Mouse (Mus musculus) hindbrain, embryonic 13.5 days (tissue): ENCODE results near the gene Kcnc4. TPM values are rescaled to one million over a fixed set of nuclear protein-coding genes. Genes with fewer than 3 reads are reported as not detected.

Experiments used
- ATAC-seq: fragments of 200-750 bp; cut with Nextera tagmentation; 2 replicates; pipeline ENCODE4 v1.8.0; 2017; ENCODE audit warnings: moderate TSS enrichment; ENCODE audit not compliant: low FRiP score
- H3K27ac ChIP-seq: fragments of 300-500 bp; sonication (generic); 2 replicates; pipeline ENCODE4 v1.5.1; 2015; ENCODE audit warnings: inconsistent platforms, mild to moderate bottlenecking, moderate library complexity
- H3K27me3 ChIP-seq: fragments of 300-500 bp; sonication (generic); 2 replicates; pipeline ENCODE4 v1.6.1; 2015; ENCODE audit warnings: mild to moderate bottlenecking, inconsistent platforms
- H3K36me3 ChIP-seq: fragments of 300-500 bp; sonication (generic); 2 replicates; pipeline ENCODE4 v1.6.1; 2015; ENCODE audit warnings: mild to moderate bottlenecking, inconsistent platforms
- H3K4me1 ChIP-seq: fragments of 300-500 bp; sonication (generic); replicated peaks from 2 replicates; pipeline ENCODE4 v1.6.1; 2015; ENCODE audit warnings: inconsistent platforms
- H3K4me2 ChIP-seq: fragments of 300-500 bp; sonication (generic); 2 replicates; pipeline ENCODE4 v1.6.1; 2015; ENCODE audit warnings: inconsistent platforms, mild to moderate bottlenecking, moderate library complexity
- H3K4me3 ChIP-seq: fragments of 300-500 bp; sonication (generic); 2 replicates; pipeline ENCODE4 v1.5.1; 2015; ENCODE audit warnings: mild to moderate bottlenecking, inconsistent platforms
- H3K9ac ChIP-seq: fragments of 300-500 bp; sonication (generic); 2 replicates; pipeline ENCODE4 v1.6.1; 2015; ENCODE audit warnings: mild to moderate bottlenecking, inconsistent platforms
- H3K9me3 ChIP-seq: fragments of 300-500 bp; sonication (generic); 2 replicates; pipeline ENCODE4 v1.6.1; 2016; ENCODE audit warnings: inconsistent platforms
- WGBS: fragments of 180-500 bp; shearing (Covaris S2); methylation state at CpG from one replicate; pipeline ENCODE4 v1.1.7; 2015; 5-methylcytosine and 5-hydroxymethylcytosine counted together
- polyA plus RNA-seq: library from polyadenylated mRNA; unstranded; fragments of >200 nt; fragmentation: Nextera tagmentation; extraction: Ambion mirVana; gene quantifications from 2 replicates; pipeline ENCODE4 v1.2.1, GENCODE M21; 2015

The Kcnc4 gene
- 2.1 and 2.3 TPM in 2 replicates for polyA plus RNA-seq

DNA sequence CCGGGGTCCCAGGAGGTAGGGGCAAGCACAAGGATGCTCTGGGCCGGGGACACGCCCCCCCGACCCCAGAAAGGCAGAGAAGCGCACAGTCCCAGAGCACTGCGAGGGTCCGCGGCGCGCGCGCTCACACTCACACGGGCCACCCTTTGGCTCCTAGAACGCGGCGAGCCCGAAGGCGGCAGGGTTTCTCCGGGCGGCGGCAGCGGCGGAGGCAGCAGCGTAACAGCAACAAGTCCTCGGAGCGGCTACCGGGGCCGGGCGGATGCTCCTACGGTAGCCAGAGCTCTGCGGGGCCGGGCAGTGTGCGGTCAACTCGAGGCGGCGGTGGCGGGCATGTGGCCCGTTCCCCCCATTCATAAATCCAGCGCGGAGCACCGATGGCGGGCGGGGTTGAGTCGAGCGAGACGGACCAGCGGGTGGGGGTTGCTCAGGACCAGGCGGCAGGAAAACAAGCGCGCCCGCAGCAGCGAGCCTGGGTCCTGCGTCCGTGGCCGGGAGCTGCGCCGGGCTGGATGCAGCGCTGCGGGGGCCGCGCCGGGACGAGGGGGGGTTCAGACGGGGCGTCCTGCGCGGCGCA, at the start of gene Kcnc4:
TSS of gene Kcnc4 (minus strand) at position 357 of the 577 bp plus-strand sequence.
- Histone ChIP-seq H3K27ac (no peak within 1 kb of the TSS), H3K4me3 (peak within 1 kb of the TSS; percentile 64), H3K9ac (peak within 1 kb of the TSS; percentile 78), H3K9me3 (no peaks in the 10 kb centered on the region), H3K4me1 (peaks cover 28% of the 10 kb centered on the region), H3K36me3 (no peaks in the 10 kb centered on the region), H3K27me3 (peaks cover 99% of the 10 kb centered on the region), H3K4me2 (peak within 1 kb of the TSS; percentile 98)
- ATAC-seq = peak; percentile 21
- under 1% methylated on average over 68 of the region's 68 CpGs for WGBS

GRCm38 (mm10) chr3:107508696-107509095, 49.3 kb upstream of the Kcnc4 start:
- no peaks in the 10 kb centered on the region for H3K9me3 ChIP-seq
- H3K4me1 ChIP-seq = peaks cover 22% of the 10 kb centered on the region
- no peak overlapping the region for H3K4me2 ChIP-seq
- ATAC-seq = no peak
- no peak overlapping the region for H3K9ac ChIP-seq
- 77% methylated on average over 8 of the region's 8 CpGs for WGBS
- peaks cover 13% of the 10 kb centered on the region; the same call in 1 of the 2 replicates for H3K27me3 ChIP-seq
- H3K36me3 ChIP-seq = no peaks in the 10 kb centered on the region
- H3K4me3 ChIP-seq = no peak overlapping the region
- no peak overlapping the region for H3K27ac ChIP-seq

GRCm38 (mm10) chr3:107507966-107508365, 48.6 kb upstream of the Kcnc4 start:
- Histone ChIP-seq H3K9me3 (no peaks in the 10 kb centered on the region), H3K9ac (no peak overlapping the region), H3K4me2 (no peak overlapping the region), H3K27me3 (peaks cover 10% of the 10 kb centered on the region; the same call in 1 of the 2 replicates), H3K4me1 (peaks cover 22% of the 10 kb centered on the region), H3K4me3 (no peak overlapping the region), H3K27ac (no peak overlapping the region), H3K36me3 (no peaks in the 10 kb centered on the region)
- 88% methylated on average over 9 of the region's 9 CpGs for WGBS
- no peak for ATAC-seq

DNA sequence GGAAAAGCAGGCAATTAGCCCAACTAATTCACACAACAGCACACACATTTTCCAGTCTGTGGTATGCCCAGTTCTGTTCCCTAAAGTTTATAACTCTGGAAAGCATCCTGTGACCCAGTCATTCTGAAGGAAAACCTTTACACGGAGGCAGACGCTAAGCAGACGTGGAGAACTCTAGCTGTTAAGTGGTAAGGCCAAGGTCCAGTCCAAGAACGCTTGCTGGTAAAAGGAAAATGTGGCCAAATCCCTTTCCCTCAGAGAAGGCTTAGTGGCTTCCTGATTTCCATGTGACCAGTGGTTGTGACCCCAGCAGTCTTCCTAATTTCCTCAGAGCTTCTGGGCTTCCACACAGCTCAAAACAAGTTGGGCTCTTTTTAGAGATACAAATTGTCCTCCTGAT, 47.2 kb upstream of the Kcnc4 start:
- Histone ChIP-seq H3K27me3 (0 out of 2 replicates have a peak, but pooled peaks cover 7% of the 10 kb centered on the region), H3K9ac (no peak overlapping the region), H3K4me1 (peaks cover 34% of the 10 kb centered on the region), H3K36me3 (no peaks in the 10 kb centered on the region), H3K27ac (no peak overlapping the region), H3K9me3 (no peaks in the 10 kb centered on the region), H3K4me3 (no peak overlapping the region), H3K4me2 (no peak overlapping the region)
- no peak for ATAC-seq
- WGBS = 78% methylated on average over 4 of the region's 4 CpGs

DNA sequence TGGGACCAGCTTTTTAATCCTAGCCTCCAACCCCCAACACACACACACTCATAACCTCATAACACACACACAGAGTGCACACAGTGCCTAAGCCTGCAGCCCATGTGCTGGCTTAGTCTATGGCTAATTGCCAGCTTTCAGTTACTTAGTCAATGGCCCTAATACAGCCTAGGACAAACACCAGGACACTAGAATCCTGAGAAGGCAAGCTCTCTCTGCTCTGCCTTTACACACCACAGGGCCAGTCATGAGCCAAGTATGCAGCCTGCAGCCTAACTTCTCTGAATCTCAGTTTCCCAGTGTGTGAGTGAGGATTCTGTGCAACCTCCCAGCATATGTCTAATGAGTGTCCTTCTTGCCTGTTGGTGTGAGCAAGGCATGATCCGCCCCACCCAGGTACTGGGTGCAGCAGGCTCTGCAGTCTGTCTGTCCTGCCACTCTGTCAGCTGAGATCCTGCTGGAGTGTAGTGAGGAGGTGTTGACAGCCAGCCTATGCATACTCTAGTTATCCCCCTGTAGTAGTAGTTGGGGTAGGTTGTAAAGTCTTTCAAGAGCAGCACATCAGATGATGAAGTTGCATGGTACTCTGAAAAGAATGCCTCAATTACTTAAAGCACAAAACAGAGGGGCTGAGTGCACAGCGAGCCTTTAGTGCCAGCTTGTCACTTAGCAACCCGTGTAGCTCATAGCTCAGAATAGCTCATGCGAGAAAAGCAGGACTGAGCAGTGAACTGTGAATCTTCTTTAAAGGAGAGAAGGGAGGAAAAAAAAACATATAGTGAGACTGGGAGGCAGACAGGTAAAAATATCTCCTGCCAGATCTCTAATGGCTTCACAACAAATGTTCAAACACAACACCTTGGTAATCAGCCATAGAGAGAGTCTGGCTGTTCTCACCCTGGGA, 46.4 kb upstream of the Kcnc4 start:
- H3K27me3 ChIP-seq = 0 out of 2 replicates have a peak, but pooled peaks cover 7% of the 10 kb centered on the region
- ATAC-seq = peak; percentile 63
- no peaks in the 10 kb centered on the region for H3K36me3 ChIP-seq
- H3K4me3 ChIP-seq = no peak overlapping the region
- H3K4me2 ChIP-seq = no peak overlapping the region
- no peak overlapping the region for H3K9ac ChIP-seq
- H3K9me3 ChIP-seq = no peaks in the 10 kb centered on the region
- peak overlapping the region; percentile 24 for H3K27ac ChIP-seq
- peaks cover 42% of the 10 kb centered on the region for H3K4me1 ChIP-seq
- WGBS = 32% methylated on average over 4 of the region's 4 CpGs

DNA sequence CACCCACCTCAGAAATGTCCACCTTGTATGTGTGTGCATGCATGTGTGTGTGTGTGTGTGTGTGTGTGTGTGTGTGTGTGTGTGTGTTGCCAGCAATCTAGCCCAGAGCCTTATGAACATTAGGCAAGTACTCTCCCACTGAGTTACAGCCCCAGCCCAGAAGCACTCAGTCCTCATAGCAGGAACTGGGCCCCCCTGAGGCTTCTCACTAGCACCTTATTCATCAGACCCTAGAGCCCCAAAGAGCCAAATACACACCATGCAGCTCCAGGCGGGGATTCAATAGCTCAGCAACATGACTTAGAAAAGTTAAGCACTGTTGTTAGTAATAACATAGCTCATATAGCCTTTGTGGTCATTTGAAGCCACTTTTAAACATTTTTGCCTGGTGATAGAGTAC, 45.2 kb upstream of the Kcnc4 start:
- Histone ChIP-seq H3K9me3 (no peaks in the 10 kb centered on the region), H3K4me3 (no peak overlapping the region), H3K4me1 (peaks cover 42% of the 10 kb centered on the region), H3K4me2 (no peak overlapping the region), H3K9ac (no peak overlapping the region), H3K36me3 (peaks cover 8% of the 10 kb centered on the region), H3K27me3 (0 out of 2 replicates have a peak, but pooled peaks cover 7% of the 10 kb centered on the region), H3K27ac (no peak overlapping the region)
- no peak for ATAC-seq
- WGBS = 58% methylated on average over 1 of the region's 1 CpGs

GRCm38 (mm10) chr3:107503716-107504115, 44.4 kb upstream of the Kcnc4 start:
- no peak overlapping the region for H3K9ac ChIP-seq
- ATAC-seq = no peak
- no peak overlapping the region for H3K4me3 ChIP-seq
- H3K27ac ChIP-seq = no peak overlapping the region
- peaks cover 42% of the 10 kb centered on the region for H3K4me1 ChIP-seq
- peaks cover 11% of the 10 kb centered on the region for H3K36me3 ChIP-seq
- H3K4me2 ChIP-seq = no peak overlapping the region
- H3K27me3 ChIP-seq = 0 out of 2 replicates have a peak, but pooled peaks cover 9% of the 10 kb centered on the region
- H3K9me3 ChIP-seq = no peaks in the 10 kb centered on the region
- WGBS = 62% methylated on average over 2 of the region's 2 CpGs

- 36% methylated on average over 7 of the region's 7 CpGs for WGBS
- Histone ChIP-seq H3K36me3 (peaks cover 11% of the 10 kb centered on the region), H3K4me2 (no peak overlapping the region), H3K9ac (peak overlapping the region; percentile 5; the same call in 1 of the 2 replicates), H3K27me3 (0 out of 2 replicates have a peak, but pooled peaks cover 9% of the 10 kb centered on the region), H3K9me3 (no peaks in the 10 kb centered on the region), H3K4me1 (peaks cover 43% of the 10 kb centered on the region), H3K4me3 (no peak overlapping the region), H3K27ac (peak overlapping the region; percentile 73)
- no peak for ATAC-seq
These were observed 42.4 kb upstream of the Kcnc4 start for GRCm38 (mm10) chr3:107501702-107502151.

DNA sequence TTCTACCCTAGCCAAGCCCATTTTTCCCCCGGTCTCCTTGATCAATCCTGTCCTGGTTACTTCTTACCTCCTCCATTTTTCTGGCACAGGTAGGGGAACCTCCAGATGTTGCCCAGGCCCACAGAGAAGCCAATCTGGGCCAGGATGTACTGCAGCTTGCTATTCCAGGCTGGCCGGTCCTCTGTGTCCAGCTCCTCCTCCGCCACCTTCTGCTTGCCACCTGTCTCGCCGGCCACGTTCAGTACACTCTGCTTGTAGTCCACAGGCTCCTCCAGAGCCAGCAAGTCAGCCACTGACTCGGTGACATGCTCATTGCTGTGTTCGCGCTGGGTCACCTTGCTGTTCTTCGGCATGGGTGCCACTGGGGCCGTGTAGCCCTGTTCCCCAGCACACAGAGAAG, 40.9 kb upstream of the Kcnc4 start:
- H3K9me3 ChIP-seq = no peaks in the 10 kb centered on the region
- no peak overlapping the region for H3K4me2 ChIP-seq
- no peak for ATAC-seq
- H3K9ac ChIP-seq = no peak overlapping the region
- no peak overlapping the region for H3K4me3 ChIP-seq
- H3K27me3 ChIP-seq = 0 out of 2 replicates have a peak, but pooled peaks cover 9% of the 10 kb centered on the region
- peaks cover 11% of the 10 kb centered on the region for H3K36me3 ChIP-seq
- WGBS = 94% methylated on average over 11 of the region's 11 CpGs
- peaks cover 42% of the 10 kb centered on the region for H3K4me1 ChIP-seq
- H3K27ac ChIP-seq = no peak overlapping the region

DNA sequence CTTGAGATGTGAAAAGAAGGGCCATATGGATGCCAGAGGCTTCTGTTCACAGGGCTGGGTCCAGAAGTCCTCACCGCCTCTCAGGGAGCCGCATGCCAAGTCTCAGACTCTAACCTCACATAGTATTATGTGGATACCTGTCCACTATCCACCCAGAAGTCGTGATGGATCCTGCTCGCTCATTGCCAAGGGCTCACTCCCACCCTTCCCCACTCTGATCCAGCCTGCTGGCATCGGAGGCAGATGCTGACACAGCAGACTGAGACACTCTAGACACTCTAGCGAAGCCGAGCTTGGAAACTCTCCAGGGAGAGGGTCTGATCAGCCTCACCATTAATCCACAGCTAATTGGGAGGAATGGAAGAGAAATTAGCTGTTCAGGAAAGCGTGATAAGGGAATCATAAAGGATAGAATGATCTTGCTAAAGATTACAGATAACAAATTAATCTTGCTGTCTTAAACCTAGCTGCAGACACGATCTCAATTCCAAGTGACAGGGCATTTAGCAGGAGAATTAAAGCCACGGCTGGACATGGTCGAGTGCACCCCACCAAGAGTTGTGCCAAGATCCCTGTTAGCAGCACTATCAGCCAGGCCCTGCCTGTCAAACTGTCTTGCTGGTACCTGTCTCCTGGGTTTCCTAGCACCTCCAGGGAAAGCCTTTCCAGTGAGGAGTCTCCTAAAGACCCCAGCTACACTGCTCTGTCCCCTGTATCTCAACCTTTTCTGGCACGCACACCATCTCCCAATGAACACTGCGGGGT, 36.9 kb upstream of the Kcnc4 start:
- H3K4me1 ChIP-seq = peaks cover 36% of the 10 kb centered on the region
- H3K9ac ChIP-seq = peak overlapping the region; percentile 10; the same call in 1 of the 2 replicates
- 48% methylated on average over 13 of the region's 13 CpGs for WGBS
- peaks cover 11% of the 10 kb centered on the region for H3K36me3 ChIP-seq
- no peaks in the 10 kb centered on the region for H3K9me3 ChIP-seq
- peak; percentile 70 for ATAC-seq
- peak overlapping the region; percentile 19; the same call in 1 of the 2 replicates for H3K27ac ChIP-seq
- peaks cover 10% of the 10 kb centered on the region; the same call in 1 of the 2 replicates for H3K27me3 ChIP-seq
- no peak overlapping the region for H3K4me3 ChIP-seq
- H3K4me2 ChIP-seq = no peak overlapping the region

DNA sequence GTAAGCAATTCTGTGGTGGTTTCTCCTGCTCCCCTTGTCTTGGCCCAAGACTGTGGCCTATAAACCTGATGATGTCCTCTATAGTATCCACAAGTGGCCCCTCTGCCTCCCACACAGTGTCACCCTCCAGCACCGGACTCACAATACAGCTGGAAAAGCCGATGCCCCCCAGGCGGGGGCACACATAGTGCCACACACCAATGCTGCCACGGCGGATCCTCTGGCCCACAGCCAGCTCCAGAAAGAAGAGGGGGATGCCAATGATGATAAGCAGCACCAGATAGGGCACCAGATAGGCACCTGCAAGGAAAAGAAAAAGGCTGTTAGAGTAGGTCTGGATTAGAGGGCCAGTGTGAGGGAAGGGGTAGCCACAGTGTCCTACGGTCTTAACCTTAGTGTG, 36.2 kb upstream of the Kcnc4 start:
- no peak for ATAC-seq

More for the DNA sequence above, 36.2 kb upstream of the Kcnc4 start:
- no peaks in the 10 kb centered on the region for H3K9me3 ChIP-seq
- H3K4me3 ChIP-seq = no peak overlapping the region
- no peak overlapping the region for H3K9ac ChIP-seq
- 80% methylated on average over 6 of the region's 6 CpGs for WGBS
- peaks cover 38% of the 10 kb centered on the region for H3K4me1 ChIP-seq
- H3K27me3 ChIP-seq = peaks cover 10% of the 10 kb centered on the region; the same call in 1 of the 2 replicates
- no peak overlapping the region for H3K4me2 ChIP-seq
- no peak overlapping the region for H3K27ac ChIP-seq
- peaks cover 13% of the 10 kb centered on the region for H3K36me3 ChIP-seq
